Mouse (Mus musculus) ES-E14 (cell line): ENCODE measurements around the gene Reep1.

Experiments
- CHD2 ChIP-seq: IDR thresholded peaks from 2 replicates; pipeline ENCODE4 v1.6.1; 2014; ENCODE audit warnings: mild to moderate bottlenecking, low read depth, low read length, inconsistent platforms
- MAFK ChIP-seq: IDR thresholded peaks from 2 replicates; pipeline ENCODE4 v1.6.1; 2014; ENCODE audit warnings: mild to moderate bottlenecking, low read depth, low read length, inconsistent platforms; ENCODE audit not compliant: insufficient read depth
- ZC3H11A ChIP-seq: IDR thresholded peaks from 2 replicates; pipeline ENCODE4 v1.6.1; 2012; ENCODE audit warnings: low read depth, mild to moderate bottlenecking, inconsistent platforms, low read length, borderline replicate concordance
- ZNF384 ChIP-seq: IDR thresholded peaks from 2 replicates; pipeline ENCODE4 v1.6.1; 2012; ENCODE audit warnings: low read depth, low read length, inconsistent platforms

DNA sequence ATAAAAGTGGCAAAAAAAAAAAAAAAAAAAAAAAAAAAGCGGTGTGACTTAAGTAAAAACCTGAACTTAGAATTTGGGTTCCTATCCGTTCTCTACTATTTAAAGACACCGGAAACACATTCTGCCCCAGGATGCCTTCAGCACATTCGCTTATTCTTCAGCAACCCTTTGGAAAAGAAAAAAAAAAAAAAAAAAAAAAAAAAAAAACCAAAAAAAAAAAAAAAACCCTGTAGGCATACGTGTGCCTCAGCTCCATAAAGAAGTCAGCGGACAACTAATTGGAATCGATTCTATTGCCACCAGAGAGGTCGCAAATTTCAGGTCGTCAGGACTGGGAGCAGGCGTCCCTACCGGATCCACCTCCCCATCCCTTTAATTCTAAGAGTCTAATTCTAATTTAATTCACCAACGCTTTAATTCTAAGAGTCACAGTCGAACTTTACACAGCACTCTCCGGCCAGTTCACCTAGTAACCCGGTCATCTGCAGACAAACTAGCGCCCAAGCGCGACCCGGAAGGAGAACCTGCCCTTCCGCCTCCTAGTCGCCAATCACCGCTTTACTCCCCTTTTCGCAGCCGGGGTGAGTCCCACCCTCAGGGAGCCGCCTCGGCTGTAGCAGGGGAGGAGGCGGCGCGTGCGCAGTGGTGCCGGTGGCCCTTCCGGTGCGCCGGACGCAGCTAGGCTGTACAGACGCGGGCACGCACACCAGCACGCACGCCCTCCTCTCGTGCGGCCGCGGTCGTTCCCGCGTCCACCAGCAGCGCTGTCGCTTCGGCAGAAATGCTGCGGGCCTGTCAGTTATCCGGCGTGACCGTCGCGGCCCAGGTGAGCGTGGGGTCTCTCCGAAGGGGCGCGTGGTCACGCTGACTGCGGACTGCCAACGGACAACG, 123.6 kb downstream of the Reep1 start, which contains the start of gene Immt:
- TF ChIP-seq ZNF384 (peak; percentile 98), MAFK (0 out of 2 replicates have a peak, but pooled peaks have one; percentile 9), CHD2 (peak; percentile 83), ZC3H11A (no peak)
